Mouse (Mus musculus) T-helper 1 cell (primary cell): Measurements from ENCODE around the gene Hus1b.

Experiments used
- in situ Hi-C: fragments of 300-600 bp; cut with MboI, MseI; formaldehyde crosslinking; loops from one replicate; pipeline ENCODE4 v1.15.1; 2025; ENCODE audit warnings: high pct_unique_total_duplicates

The Hus1b gene

DNA sequence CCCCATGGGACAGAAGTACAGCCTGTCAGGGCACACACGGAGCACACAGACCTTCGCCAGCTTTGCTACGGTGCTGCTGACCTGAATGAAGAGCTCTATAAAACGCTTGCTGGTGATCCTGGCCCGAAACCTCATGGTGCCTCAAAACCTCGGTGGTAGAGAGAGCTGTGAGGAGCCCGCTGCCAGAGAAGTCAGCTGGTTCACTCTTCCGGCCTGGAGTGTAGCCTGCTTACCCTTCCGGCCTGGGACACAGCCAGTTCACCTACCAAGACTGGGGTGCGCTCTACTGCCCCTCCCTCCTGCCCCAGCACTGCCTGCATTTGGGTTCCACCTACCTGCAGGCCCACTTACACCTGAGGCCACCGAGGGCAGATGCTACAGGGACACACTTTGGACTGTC, at the start of gene Hus1b:
Gene Hus1b (minus strand): TSS at position 220 of the 400 bp plus-strand sequence.
- in situ Hi-C loops, result no loop called here

DNA sequence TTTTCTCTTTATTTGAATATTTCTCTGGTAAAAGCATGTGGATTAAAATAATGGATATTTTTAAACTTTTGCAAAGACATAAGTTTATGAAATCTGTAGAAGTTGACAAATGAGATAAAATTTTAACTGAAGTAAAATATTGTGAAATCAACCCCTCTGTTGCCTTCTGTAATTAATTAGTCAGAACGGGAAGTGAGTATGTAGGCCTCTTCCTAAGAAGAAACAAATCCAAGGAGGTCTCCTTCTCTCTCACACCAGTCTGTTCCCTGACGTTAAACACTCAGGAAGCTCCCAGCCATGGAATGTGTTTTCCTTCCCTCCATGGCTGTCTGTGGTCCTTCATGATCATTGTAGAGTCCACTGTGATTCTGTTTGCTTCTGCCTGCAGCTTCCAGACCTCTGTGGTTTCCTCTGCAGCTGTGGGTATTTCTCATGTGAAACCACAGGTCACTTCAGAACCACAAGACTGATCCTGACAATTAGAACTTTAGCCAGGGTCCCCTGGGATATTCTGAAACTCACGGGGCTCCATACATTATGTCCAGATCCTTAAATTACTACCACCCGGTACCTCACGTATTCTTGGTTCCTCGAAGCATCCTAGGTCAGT, 46.8 kb upstream of the Hus1b start:
- in situ Hi-C loops, result no loop called here

DNA sequence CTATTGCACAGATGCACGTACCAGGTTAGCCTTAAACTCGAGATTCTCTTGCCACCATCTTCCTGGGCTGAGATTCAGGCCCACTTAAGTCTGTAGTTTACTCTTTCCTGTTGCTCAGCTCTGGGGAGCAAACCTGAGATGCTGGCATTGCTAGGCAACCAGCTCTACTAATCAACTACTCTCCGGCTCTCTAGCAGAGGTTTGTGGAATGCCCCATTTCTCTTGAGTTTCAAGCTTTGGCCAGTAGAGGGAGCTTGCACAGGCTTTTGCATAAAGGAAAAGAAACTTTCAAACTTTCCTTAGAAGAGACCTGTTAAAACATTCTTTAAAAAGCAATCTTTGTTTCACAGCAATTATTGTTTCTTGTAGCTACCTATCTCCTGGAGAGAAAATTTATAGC, 46.3 kb upstream of the Hus1b start:
- in situ Hi-C loops, result no loop called here

DNA sequence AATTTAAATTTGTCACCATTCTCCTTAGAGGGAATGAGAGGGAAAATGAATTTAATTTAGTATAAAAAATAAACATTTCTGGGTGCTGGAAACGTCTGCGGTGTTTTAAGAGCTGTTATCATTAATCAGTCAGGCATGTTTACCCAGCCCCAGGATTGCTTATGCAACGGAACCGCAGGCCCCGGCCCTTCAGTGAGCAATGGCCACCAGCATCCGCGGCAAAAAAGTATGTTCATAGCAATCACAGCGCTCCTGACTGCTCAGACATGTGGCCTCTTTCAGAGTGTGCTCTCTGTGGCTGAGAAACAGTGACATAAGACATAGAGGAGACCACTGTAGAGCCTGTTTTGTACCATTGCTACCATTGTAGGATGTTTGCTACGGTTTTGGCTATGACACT, 42.7 kb upstream of the Hus1b start:
- in situ Hi-C loops, result no loop called here

DNA sequence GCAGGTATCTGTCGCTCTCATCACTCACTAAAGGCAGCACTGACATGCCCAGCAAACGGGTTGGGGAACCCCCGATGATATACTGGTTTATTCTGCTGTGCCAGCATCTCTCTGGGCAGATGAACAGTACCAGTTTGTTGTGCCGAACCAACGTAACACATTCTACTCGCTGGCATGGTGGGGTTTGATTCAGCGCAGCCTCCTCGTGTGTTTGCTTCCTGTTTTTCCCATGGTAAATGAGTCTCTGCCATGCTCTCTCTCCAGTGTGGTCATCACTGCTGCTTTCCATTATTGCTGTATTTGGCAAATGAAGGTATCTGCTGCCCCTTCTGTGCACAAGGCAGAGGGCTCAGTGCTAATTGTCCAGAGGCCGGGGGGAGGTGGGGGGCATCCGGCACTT, 42.2 kb upstream of the Hus1b start:
- in situ Hi-C loops, result loop anchor here (10.0 kb wide), 1 partner anchor 835 kb away; no protein-coding TSS in a partner anchor

DNA sequence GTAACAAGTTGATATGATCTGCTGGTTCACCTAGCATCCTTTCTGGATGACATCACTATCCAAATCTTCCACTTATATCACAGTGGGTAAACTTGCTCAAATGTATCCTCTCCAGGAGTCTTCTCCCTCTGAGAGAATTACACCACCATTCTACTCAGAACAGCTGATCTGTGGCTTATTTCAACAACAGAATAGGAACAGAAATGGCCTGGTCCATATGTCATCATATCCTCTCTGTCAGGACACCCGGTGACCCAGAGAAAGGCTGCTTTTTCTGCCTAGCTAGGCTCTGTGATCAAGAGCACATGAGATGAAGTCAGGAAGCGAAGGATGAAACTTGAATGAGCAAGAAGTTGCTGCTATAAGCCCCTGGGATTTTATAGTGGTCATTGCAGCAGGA, 40.1 kb upstream of the Hus1b start:
- in situ Hi-C loops, result loop anchor here (10.0 kb wide), 1 partner anchor 833 kb away; no protein-coding TSS in a partner anchor

DNA sequence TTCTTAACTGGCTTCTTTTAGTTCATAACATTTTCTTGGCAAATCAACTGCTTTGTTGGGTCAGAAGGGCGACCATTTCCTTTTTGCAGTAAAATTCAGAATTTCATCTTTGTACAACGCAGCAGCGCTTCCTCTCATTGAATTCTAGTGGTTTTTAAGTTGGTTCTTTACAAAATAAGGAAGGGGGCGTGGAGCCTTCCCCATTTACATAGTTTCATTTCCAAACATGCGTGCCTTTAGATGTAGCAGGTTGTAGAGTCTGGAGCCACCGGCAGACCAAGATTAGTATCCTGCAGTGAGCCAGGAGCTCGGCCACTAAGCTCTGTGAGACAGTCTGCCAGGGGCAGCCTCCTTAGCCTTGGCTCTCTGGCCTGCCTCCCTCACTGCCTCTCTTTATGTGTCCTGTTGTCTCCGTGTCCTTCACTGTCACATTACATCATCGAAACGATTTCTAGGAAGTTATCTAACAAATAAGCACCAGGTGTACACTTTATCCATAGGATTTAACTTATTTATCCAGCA, 39.4 kb upstream of the Hus1b start:
- in situ Hi-C loops, result loop anchor here (10.0 kb wide), 1 partner anchor 832 kb away; no protein-coding TSS in a partner anchor

DNA sequence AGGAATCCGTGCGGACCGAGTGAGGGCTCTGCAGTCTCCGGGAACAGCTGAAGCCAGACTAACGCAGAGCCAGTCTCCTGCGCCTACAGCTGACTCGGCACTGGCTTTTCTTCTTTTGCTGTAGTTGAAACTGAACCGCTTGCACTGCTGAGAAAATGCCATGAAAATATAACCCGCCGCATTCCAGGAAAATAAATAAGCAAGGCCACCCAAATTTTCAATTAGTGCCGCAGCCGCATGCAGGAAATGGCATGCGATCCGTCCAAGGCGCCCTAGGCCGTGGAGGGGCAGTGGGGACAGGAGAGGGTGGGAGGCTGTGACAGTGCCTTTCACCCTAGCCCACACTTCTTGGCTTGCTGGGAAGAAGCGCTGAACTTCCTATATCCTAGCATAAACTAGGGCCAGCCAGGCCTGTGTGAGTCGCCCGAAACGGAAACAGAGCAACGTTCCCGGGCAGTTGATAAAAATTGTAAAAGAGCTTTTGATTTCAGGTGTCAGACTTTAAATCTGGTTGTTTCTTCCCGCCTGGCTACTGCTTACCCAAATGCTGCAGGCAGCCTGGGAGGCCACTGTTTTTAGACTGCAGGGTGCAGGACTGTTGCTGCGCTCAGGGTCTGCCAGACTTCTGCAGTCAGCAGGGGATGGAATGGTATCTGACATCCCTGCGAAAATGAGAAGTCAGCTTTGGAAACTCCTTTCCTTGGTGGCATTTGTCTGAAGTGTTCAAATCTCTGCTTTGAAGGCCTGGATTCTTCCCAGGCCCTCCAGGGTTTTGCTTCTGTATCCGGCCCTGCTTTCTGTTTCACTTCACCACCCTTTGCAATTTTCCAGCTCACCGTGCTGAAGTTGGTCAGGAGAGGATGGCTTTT, 38.3 kb upstream of the Hus1b start:
- in situ Hi-C loops, result loop anchor here (10.0 kb wide), 1 partner anchor 831 kb away; no protein-coding TSS in a partner anchor

DNA sequence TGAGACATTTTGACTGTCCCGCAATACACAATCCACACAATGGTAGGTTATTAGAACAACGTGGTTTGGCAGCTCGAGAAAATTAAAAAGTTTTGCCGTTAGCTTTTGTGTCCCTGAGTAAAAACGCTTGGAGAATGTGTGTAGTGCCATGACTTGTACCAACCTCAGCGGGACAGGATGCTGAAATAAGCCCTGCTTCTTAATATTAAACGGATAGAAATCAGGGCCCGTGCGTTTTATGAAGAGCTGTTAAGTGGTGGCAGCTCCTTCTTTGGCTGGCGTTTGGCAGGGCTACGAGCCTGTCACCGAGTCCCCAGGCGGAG, 37.7 kb upstream of the Hus1b start:
- in situ Hi-C loops, result loop anchor here (10.0 kb wide), 1 partner anchor 830 kb away; no protein-coding TSS in a partner anchor

DNA sequence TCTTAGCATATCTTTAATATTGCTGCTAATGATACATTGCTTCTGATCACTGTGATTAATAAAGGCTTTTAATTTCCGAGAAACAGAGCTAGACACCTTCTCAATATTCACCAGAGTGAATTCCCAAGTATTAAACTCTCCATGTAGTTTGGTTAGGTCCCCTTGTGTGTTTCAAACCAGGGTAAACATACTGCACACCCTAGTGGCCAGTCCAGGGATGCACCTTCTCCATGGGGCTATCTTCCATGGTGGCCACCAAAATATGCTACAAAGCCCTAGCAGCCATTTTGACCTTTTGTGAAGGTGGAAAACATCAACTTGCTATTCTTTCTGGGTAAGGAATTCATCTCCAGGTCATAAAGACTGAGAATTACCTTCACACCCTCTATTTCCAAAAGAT, 34.1 kb upstream of the Hus1b start:
- in situ Hi-C loops, result loop anchor here (10.0 kb wide), 1 partner anchor 827 kb away; no protein-coding TSS in a partner anchor

DNA sequence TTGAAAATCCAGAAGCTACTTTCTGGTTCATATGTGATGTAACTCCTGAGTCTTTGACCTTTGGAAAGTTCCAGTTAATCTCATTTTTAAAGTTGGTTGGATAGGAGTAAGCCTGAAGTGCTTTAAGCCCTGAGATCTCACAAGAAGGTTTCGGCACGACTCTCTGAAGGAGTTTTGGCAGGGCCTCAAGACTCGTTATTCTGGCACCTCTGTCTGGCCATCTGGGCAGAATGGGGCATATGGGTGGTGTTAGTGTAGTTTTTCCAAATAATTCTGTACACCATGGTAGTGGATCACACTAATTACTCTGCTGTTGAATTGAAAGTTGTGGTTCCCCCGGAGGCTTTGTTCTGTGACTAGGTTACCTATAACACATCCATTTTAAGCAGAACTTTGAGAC, 30.7 kb upstream of the Hus1b start:
- in situ Hi-C loops, result loop anchor here (10.0 kb wide), 1 partner anchor 423 kb away; no protein-coding TSS in a partner anchor

DNA sequence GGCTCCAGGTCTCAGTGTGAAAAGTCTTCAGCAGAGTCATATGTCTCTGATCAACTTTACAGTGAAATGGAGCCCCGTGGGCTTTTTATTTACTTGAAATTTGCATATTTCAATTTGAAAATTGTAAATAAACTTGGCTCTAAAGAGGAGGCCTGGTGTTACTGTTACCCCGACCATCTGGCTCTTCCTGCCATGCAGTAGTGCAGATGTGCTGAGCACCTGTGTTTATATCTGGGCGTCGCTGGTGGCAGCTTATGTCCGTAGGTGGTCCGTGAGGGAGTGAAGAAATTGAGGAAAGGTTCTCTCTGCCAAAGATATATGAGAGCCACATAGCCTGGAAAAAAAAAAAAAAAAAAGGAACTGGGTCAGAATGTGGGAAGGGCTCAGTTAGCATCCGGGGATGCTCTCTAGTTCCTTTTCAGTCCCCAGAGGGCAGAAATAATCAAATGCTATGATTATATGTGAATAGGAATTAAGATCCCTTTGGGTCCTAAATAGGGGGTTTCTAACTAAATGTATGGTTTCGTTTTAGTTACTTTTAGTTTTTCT, 29.1 kb upstream of the Hus1b start:
- in situ Hi-C loops, result loop anchor here (10.0 kb wide), 1 partner anchor 422 kb away; no protein-coding TSS in a partner anchor

DNA sequence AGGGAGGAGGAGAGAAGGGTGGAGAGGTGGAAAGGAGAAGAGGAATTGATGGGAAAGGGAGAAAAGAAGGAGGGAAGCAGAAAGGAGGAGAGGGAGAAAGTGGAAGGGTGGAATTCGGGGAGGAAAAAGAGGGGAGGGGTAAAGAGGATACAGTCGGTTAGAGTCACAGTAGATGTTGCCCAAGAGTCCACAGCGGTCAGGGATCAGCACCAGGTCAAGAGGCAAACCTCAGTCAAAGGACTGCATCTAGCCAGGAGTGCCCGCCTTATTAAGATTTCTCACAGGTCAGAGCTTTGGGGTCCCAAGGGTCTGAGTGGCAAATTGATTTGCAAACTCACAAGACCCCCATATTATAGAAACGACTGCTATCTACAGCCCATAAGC, 26.7 kb upstream of the Hus1b start:
- in situ Hi-C loops, result loop anchor here (5.0 to 10.0 kb wide), 2 partner anchors 57 to 419 kb away; no protein-coding TSS in a partner anchor

DNA sequence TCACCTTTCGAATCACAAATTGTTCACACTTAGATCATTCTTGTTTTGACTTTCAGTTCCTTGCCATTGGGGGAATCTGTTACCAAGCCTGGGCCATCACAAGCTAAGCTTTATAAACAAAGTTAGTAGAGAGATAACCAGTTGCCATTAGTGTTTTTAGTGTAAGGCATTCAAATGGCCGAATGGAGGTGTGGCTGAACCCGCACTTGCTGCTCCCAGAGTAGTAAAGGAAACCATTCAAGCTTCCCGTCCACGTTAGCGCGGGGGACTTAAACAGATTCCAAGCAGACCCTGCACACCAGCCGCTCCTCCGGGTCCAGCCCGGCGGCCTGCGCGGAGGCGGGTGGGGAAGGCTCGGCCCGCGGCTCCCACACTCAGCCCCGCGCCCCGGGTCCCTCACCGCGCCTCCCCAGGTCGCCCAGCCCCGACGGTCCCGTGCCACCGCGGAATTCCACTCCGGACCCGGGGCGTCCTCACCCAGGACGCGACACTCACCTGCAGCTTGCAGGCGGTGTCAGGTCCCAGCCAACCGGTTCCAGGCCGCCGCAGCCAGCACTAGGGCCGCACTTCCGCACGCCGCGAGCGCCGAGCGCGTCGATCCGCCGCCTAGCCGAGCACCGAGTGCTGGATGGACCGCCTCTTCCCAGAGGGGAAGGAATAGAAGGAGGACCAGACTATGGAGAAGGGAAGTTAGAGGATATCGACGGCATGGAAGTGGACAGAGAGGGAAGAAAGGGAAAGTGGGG, 26.1 kb upstream of the Hus1b start, which contains the start of the genes Exoc2 and Gm5447:
Gene Exoc2 (minus strand): TSS at position 593 of the 746 bp plus-strand sequence.
Gene Gm5447 (plus strand): TSS at position 704 of the 746 bp plus-strand sequence.
- in situ Hi-C loops, result loop anchor here (5.0 to 10.0 kb wide), 2 partner anchors 56 to 419 kb away; no protein-coding TSS in a partner anchor

DNA sequence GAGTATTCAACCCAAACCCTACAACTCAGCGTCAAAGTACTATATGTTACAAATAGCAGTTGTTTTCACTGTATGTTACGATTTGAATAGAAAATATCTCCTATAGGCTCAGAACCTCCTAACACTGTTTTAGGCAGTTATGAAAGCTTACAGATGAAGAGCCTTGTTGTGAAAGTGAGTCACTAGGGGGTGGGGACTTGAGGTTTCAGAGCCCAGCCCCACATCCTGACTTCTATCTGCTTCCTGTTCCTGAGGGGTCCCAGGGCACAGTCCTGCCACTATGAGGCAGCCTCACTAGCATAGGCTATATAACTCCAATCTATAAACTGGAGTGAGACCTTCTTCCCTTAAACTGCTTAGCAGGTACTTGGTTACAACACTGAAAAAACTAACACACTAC, 24.5 kb upstream of the Hus1b start:
- in situ Hi-C loops, result loop anchor here (5.0 to 10.0 kb wide), 2 partner anchors 55 to 417 kb away; no protein-coding TSS in a partner anchor

DNA sequence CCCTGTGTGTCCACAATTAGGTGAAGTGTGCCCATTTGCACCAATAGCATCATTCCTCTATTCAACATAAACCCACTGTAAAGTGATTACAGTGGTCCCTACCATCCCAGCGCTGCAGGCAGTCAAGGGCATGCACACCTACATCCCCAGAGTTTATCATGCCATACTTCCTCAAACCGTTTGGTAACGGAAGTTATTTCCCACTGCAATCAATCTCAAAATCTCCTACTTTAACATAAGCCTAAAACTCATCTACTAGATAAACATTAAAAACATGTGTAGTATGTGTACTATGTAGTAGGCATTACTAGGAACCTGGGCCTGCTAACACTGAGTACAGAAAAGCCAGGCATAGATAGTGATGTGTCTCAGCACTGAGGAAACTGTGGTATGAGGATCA, 23.5 kb upstream of the Hus1b start:
- in situ Hi-C loops, result loop anchor here (5.0 to 10.0 kb wide), 2 partner anchors 54 to 416 kb away; no protein-coding TSS in a partner anchor

DNA sequence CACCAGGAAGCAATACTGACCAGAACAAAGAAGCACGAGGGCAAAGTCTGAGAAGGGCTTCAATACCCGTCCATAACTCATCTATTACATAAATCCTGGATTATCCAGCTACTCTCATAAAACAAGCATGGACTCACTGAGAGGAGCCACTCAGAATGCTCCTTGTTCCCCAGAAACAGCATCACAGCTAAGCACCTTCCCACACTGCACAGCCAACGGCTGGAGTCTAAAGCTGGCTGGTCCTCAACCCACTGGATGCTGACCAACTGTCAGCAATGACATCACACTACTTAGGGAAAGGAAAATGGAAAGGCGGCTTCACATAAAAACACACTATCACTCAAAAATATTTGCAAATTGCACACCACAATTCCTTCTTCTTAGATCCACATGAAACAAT, 20.8 kb upstream of the Hus1b start:
- in situ Hi-C loops, result no loop called here

DNA sequence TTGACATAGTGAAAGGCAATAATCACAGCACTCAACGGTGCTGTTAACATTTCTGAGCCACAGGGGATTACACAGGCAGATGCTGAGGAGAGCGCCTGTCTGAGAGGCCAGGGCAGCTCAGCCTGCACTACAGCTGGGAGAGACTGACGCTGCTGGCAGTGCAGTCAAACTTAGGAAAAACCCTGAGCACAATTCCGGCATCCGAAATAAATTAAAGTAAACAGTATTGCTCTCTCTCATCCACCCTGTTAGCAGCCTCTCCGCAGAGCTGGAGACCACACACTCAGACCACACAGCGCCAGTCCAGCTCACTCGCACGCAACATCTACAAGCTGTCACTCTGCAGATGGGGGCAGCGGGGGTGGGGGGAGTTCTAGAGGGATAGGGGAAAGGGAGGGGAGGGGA, 18.9 kb upstream of the Hus1b start:
- in situ Hi-C loops, result no loop called here

DNA sequence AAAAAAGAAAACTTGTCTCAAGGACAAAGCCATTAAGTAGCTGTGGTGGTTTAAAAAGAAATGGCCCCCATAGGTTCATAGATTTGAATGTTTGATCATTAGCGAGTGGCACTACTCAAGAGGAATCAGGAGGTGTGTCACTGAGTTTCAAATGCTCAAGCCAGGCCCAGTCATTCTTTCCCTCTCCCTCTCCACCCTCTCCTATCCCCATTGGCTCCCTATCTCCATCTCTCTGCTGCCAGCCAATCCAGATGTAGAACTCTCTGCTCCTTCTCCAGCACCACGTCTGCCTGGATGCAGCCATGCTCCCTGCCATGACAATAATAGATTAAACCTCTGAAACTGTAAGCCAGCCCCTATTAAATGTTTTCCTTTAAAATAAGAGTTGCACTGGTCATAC, 14.4 kb upstream of the Hus1b start:
- in situ Hi-C loops, result no loop called here

DNA sequence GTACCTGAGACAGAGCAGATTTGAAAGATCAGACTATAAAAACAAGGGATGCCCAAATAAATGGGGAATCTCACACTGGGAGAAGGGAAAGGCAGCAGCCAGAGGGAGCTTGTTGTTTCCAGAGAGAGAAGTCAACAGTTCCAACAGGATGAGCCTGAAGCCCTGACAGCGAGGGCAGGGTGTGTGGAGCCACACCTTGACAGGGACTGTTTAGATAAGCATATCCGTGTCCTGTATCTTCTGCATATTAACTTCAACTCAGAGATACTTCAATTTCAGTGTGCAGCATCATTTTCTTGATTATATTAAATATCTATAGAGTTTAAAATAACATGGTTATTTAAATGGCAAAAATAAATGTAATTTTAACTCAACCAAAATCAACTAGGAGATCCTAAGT, 13.2 kb upstream of the Hus1b start:
- in situ Hi-C loops, result no loop called here

DNA sequence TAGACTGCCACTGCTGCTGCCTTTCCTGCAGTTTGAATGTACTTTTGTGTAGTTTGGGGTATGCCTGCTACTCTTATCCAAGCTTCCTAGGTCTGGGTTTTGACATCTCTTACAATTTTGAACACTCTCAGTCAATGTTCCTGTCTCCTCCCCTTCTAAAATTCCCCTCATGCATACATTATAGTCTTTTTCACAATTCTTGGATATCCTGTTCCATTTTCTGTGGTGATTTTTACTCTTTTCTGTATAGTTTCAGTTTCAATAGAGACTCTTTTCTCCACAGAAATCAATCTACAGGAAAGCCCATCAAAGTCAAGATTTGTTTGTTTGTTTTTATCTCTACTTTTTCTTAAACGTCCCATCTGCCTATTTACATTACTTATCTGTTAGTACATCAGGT, 6.0 kb upstream of the Hus1b start:
- in situ Hi-C loops, result no loop called here
